Mouse (Mus musculus): ENCODE data around the gene Gm20594.

The Gm20594 gene

GRCm38 (mm10) chr6:79817616-79818015 is at the start of gene Gm20594:
Gm20594 (plus strand) TSS chr6:79817916.
- in situ Hi-C loops (cut with MboI, MseI) = no loop called here

DNA sequence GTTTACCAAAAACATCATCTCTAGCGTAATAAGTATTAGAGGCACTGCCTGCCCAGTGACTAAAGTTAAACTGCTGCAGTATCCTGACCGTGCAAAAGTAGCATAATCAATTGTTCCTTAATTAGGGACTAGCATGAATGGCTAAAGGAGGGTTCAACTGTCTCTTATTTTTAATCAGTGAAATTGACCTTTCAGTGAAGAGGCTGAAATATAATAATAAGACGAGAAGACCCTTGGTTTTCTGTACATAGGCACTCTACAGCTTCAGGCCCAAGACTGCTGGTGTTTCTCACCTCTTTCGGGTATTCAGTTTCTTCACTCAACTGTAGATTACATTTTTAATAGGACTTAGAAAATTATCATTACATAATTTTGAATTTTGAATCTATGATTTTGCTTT is 398 bp downstream of the Gm20594 start:
- in situ Hi-C loops (cut with MboI, MseI) = no loop called here

GRCm38 (mm10) chr6:79833845-79834244 is 16.1 kb downstream of the Gm20594 start:
- in situ Hi-C loops (cut with MboI, MseI) = no loop called here

GRCm38 (mm10) chr6:79846829-79847228 is 29.1 kb downstream of the Gm20594 start:
- in situ Hi-C loops (cut with MboI, MseI) = no loop called here

Measured in T-helper 17 cell (primary cell).